Mouse (Mus musculus): ENCODE results near the gene Idnk. TPM values are rescaled to one million over a fixed set of nuclear protein-coding genes. Genes with fewer than 3 reads are reported as not detected.

The Idnk gene
- polyA plus RNA-seq, 1 experiment, result 22.6 TPM

GRCm38 (mm10) chr13:58192146-58192545 lies 34.7 kb downstream of the Idnk start:
- Histone ChIP-seq H3K36me3 (ENCODE audit: control insufficient read depth, insufficient read depth, low read length) (peaks cover 41% of the 10 kb centered on the region), H3K27ac (ENCODE audit: insufficient read depth, low read length) (no peak overlapping the region), H3K27me3 (ENCODE audit: control insufficient read depth, insufficient read depth, low read length) (no peaks in the 10 kb centered on the region), H3K4me1 (ENCODE audit: control insufficient read depth, insufficient read depth, insufficient read length) (peaks cover 2% of the 10 kb centered on the region; the same call in 1 of the 2 replicates), H3K4me3 (ENCODE audit: extremely low read depth, insufficient read depth, insufficient read length) (no peak overlapping the region)
- no peak for DNase-seq (ENCODE audit: low read depth in 1 of 2, low spot score in 2 of 2)
- WGBS, result 97% methylated on average over 6 of the region's 6 CpGs
- TF ChIP-seq CTCF (IDR thresholded peaks at IDR 0.05; ENCODE audit: extremely low read depth, insufficient read depth, insufficient read length, insufficient replicate concordance) (no peak), POLR2A (IDR thresholded peaks at IDR 0.05; ENCODE audit: low read depth, low read length) (no peak)

GRCm38 (mm10) chr13:58193221-58193620 lies 35.8 kb downstream of the Idnk start:
- no peak for DNase-seq (ENCODE audit: low read depth in 1 of 2, low spot score in 2 of 2)
- no peaks in the 10 kb centered on the region for H3K27me3 ChIP-seq (ENCODE audit: control insufficient read depth, insufficient read depth, low read length)
- no peak overlapping the region for H3K27ac ChIP-seq (ENCODE audit: insufficient read depth, low read length)
- H3K4me1 ChIP-seq (ENCODE audit: control insufficient read depth, insufficient read depth, insufficient read length), result peaks cover 6% of the 10 kb centered on the region; the same call in 1 of the 2 replicates
- 92% methylated on average over 3 of the region's 3 CpGs for WGBS
- no peak for TF ChIP-seq POLR2A (IDR thresholded peaks at IDR 0.05; ENCODE audit: low read depth, low read length)
- no peak overlapping the region for H3K4me3 ChIP-seq (ENCODE audit: extremely low read depth, insufficient read depth, insufficient read length)
- H3K36me3 ChIP-seq (ENCODE audit: control insufficient read depth, insufficient read depth, low read length), result peaks cover 38% of the 10 kb centered on the region

- no peak for DNase-seq (ENCODE audit: low read depth in 1 of 2, low spot score in 2 of 2)
- no peak overlapping the region for H3K27ac ChIP-seq (ENCODE audit: insufficient read depth, low read length)
- peaks cover 10% of the 10 kb centered on the region; the same call in 1 of the 2 replicates for H3K4me1 ChIP-seq (ENCODE audit: control insufficient read depth, insufficient read depth, insufficient read length)
- TF ChIP-seq POLR2A (IDR thresholded peaks at IDR 0.05; ENCODE audit: low read depth, low read length) (no peak), CTCF (IDR thresholded peaks at IDR 0.05; ENCODE audit: extremely low read depth, insufficient read depth, insufficient read length, insufficient replicate concordance) (no peak)
- H3K27me3 ChIP-seq (ENCODE audit: control insufficient read depth, insufficient read depth, low read length), result no peaks in the 10 kb centered on the region
- 96% methylated on average over 3 of the region's 3 CpGs for WGBS
- H3K36me3 ChIP-seq (ENCODE audit: control insufficient read depth, insufficient read depth, low read length), result peaks cover 38% of the 10 kb centered on the region
- no peak overlapping the region for H3K4me3 ChIP-seq (ENCODE audit: extremely low read depth, insufficient read depth, insufficient read length)
Measured at GRCm38 (mm10) chr13:58194908-58195307, 37.5 kb downstream of the Idnk start.

- TF ChIP-seq POLR2A (IDR thresholded peaks at IDR 0.05; ENCODE audit: low read depth, low read length) (no peak), CTCF (IDR thresholded peaks at IDR 0.05; ENCODE audit: extremely low read depth, insufficient read depth, insufficient read length, insufficient replicate concordance) (no peak)
Measured at GRCm38 (mm10) chr13:58197211-58197610, 39.8 kb downstream of the Idnk start.

DNA sequence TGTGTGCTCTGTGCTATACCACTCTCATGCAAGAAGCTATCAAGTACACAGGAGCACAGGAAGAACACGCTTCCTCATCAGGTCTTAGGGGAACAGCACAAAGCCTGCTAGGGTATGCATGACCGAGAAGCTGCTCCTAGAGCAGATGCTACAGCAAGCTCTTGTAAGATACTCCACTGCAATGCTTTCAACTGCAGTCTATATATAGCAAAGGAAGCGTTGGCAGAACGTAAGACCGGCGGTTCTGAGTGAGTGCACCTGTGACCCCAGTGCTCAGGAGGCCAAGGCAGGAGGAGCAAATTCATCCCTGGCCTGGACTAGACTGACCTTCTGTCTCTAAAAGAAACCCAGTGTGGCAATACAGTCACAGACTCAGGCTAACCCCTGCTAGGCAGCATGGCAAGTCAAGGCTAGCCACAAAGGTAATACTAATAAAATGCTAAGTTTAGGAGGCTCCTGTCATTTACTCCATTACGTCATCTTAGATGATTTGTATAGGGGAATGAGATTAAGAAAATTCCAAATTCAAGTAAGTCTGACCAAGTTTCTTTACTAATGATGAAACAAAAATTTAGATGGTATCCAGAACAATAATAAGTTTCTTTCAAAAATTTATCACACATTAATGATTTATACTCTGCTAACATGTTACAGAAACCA lies 40.7 kb downstream of the Idnk start:
- Histone ChIP-seq H3K27me3 (ENCODE audit: control insufficient read depth, insufficient read depth, low read length) (no peaks in the 10 kb centered on the region), H3K4me1 (ENCODE audit: control insufficient read depth, insufficient read depth, insufficient read length) (peaks cover 10% of the 10 kb centered on the region; the same call in 1 of the 2 replicates), H3K36me3 (ENCODE audit: control insufficient read depth, insufficient read depth, low read length) (peaks cover 16% of the 10 kb centered on the region), H3K4me3 (ENCODE audit: extremely low read depth, insufficient read depth, insufficient read length) (no peak overlapping the region), H3K27ac (ENCODE audit: insufficient read depth, low read length) (no peak overlapping the region)
- TF ChIP-seq POLR2A (IDR thresholded peaks at IDR 0.05; ENCODE audit: low read depth, low read length) (no peak), CTCF (IDR thresholded peaks at IDR 0.05; ENCODE audit: extremely low read depth, insufficient read depth, insufficient read length, insufficient replicate concordance) (no peak)
- 41% methylated on average over 7 of the region's 7 CpGs for WGBS
- DNase-seq (ENCODE audit: low read depth in 1 of 2, low spot score in 2 of 2), result peak; percentile 19 to 27

More at GRCm38 (mm10) chr13:58197211-58197610, 39.8 kb downstream of the Idnk start:
- no peaks in the 10 kb centered on the region for H3K27me3 ChIP-seq (ENCODE audit: control insufficient read depth, insufficient read depth, low read length)
- no peak for DNase-seq (ENCODE audit: low read depth in 1 of 2, low spot score in 2 of 2)
- peak overlapping the region; percentile 5; the same call in 1 of the 2 replicates for H3K27ac ChIP-seq (ENCODE audit: insufficient read depth, low read length)
- peaks cover 10% of the 10 kb centered on the region; the same call in 1 of the 2 replicates for H3K4me1 ChIP-seq (ENCODE audit: control insufficient read depth, insufficient read depth, insufficient read length)
- H3K36me3 ChIP-seq (ENCODE audit: control insufficient read depth, insufficient read depth, low read length), result peaks cover 19% of the 10 kb centered on the region
- H3K4me3 ChIP-seq (ENCODE audit: extremely low read depth, insufficient read depth, insufficient read length), result no peak overlapping the region
- WGBS, result 89% methylated on average over 3 of the region's 3 CpGs

- WGBS, result 86% methylated on average over 6 of the region's 6 CpGs
- Histone ChIP-seq H3K4me1 (ENCODE audit: control insufficient read depth, insufficient read depth, insufficient read length) (peaks cover 14% of the 10 kb centered on the region; the same call in 1 of the 2 replicates), H3K27me3 (ENCODE audit: control insufficient read depth, insufficient read depth, low read length) (no peaks in the 10 kb centered on the region)
Measured at GRCm38 (mm10) chr13:58201343-58201742, 43.9 kb downstream of the Idnk start.

DNA sequence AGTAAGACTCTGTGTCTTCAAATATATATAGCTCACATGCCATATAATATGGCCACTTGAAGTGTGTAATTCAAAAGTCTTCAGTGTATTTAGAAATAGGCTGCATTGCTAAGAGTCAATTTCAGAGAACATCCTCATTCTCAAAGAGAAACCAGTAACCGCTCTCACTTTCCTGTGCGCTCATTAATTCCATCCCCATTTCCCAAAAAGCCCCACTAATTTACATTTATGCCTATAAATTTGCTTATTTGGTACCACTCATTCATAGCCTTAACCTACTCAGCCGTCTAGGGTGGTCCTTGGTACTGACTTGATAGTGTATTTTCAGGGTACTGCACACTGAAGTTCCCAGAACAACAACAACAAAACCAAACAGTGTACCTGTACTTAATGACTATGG lies 44.5 kb downstream of the Idnk start:
- no peaks in the 10 kb centered on the region; the same call in 1 of the 2 replicates for H3K36me3 ChIP-seq (ENCODE audit: control insufficient read depth, insufficient read depth, low read length)
- H3K27me3 ChIP-seq (ENCODE audit: control insufficient read depth, insufficient read depth, low read length), result no peaks in the 10 kb centered on the region
- 77% methylated on average over 3 of the region's 3 CpGs for WGBS
- H3K27ac ChIP-seq (ENCODE audit: insufficient read depth, low read length), result no peak overlapping the region
- H3K4me3 ChIP-seq (ENCODE audit: extremely low read depth, insufficient read depth, insufficient read length), result no peak overlapping the region
- DNase-seq (ENCODE audit: low read depth in 1 of 2, low spot score in 2 of 2), result no peak
- TF ChIP-seq CTCF (IDR thresholded peaks at IDR 0.05; ENCODE audit: extremely low read depth, insufficient read depth, insufficient read length, insufficient replicate concordance) (no peak), POLR2A (IDR thresholded peaks at IDR 0.05; ENCODE audit: low read depth, low read length) (no peak)
- H3K4me1 ChIP-seq (ENCODE audit: control insufficient read depth, insufficient read depth, insufficient read length), result peaks cover 14% of the 10 kb centered on the region; the same call in 1 of the 2 replicates

More at GRCm38 (mm10) chr13:58201343-58201742, 43.9 kb downstream of the Idnk start:
- TF ChIP-seq CTCF (IDR thresholded peaks at IDR 0.05; ENCODE audit: extremely low read depth, insufficient read depth, insufficient read length, insufficient replicate concordance) (no peak), POLR2A (IDR thresholded peaks at IDR 0.05; ENCODE audit: low read depth, low read length) (no peak)
- H3K4me3 ChIP-seq (ENCODE audit: extremely low read depth, insufficient read depth, insufficient read length), result no peak overlapping the region
- no peak for DNase-seq (ENCODE audit: low read depth in 1 of 2, low spot score in 2 of 2)
- H3K27ac ChIP-seq (ENCODE audit: insufficient read depth, low read length), result no peak overlapping the region
- 0 out of 2 replicates have a peak, but pooled peaks cover 1% of the 10 kb centered on the region for H3K36me3 ChIP-seq (ENCODE audit: control insufficient read depth, insufficient read depth, low read length)

Data from spleen, adult 2 months (tissue).